Mouse (Mus musculus) MEL (cell line): ENCODE results near the gene Slmap.
"Not testable (repeated sequence)": the region's sequence is repeated elsewhere in the genome, so short reads cannot be mapped to it uniquely, and the experiment has no call there.

Experiments
- CHD2 ChIP-seq: IDR thresholded peaks from 2 replicates; pipeline ENCODE4 v1.6.1; 2011; ENCODE audit warnings: low read length, improper control_type of control experiment
- CTCF ChIP-seq, 3 experiments: IDR thresholded peaks in 2 of 3; conservative IDR thresholded peaks in 1 of 3; 2 replicates each; pipeline ENCODE4 v1.5.1; 2011 to 2012; ENCODE audit warnings: low read length in 3 of 3, low read depth in 2 of 3, mild to moderate bottlenecking in 2 of 3, improper control_type of control experiment in 1 of 3, inconsistent platforms in 1 of 3, mixed read lengths in 1 of 3, moderate library complexity in 1 of 3; ENCODE audit not compliant: control insufficient read depth in 1 of 3, insufficient read depth in 1 of 3, poor library complexity in 1 of 3, severe bottlenecking in 1 of 3
- EP300 ChIP-seq, 2 experiments: IDR thresholded peaks; 2 replicates each; pipeline ENCODE4 v1.6.1; 2011; ENCODE audit warnings: improper control_type of control experiment in 2 of 2, low read length in 2 of 2, low read depth in 1 of 2, mild to moderate bottlenecking in 1 of 2
- GABPA ChIP-seq: IDR thresholded peaks from 2 replicates; pipeline ENCODE4 v1.6.1; 2012; ENCODE audit warnings: low read depth, mild to moderate bottlenecking, inconsistent platforms, low read length, improper control_type of control experiment, moderate library complexity
- MXI1 ChIP-seq: IDR thresholded peaks from 2 replicates; pipeline ENCODE4 v1.6.1; 2011; ENCODE audit warnings: mild to moderate bottlenecking, low read depth, low read length, improper control_type of control experiment
- POLR2A ChIP-seq, 2 experiments: IDR thresholded peaks; 2 replicates each; pipeline ENCODE4 v1.6.1; 2011 to 2012; ENCODE audit warnings: low read length in 2 of 2, mild to moderate bottlenecking in 2 of 2, control low read depth in 1 of 2, improper control_type of control experiment in 1 of 2, low read depth in 1 of 2, moderate library complexity in 1 of 2; ENCODE audit not compliant: control insufficient read depth in 1 of 2, insufficient read depth in 1 of 2, poor library complexity in 1 of 2
- POLR2AphosphoS5 ChIP-seq: IDR thresholded peaks from 2 replicates; pipeline ENCODE4 v1.6.1; 2012; ENCODE audit warnings: low read depth, borderline replicate concordance, mild to moderate bottlenecking, inconsistent platforms, low read length, moderate library complexity, mixed read lengths
- SMC3 ChIP-seq: IDR thresholded peaks from 2 replicates; pipeline ENCODE4 v1.6.1; 2011; ENCODE audit warnings: low read depth, low read length, improper control_type of control experiment
- ZMIZ1 ChIP-seq: IDR thresholded peaks from 2 replicates; pipeline ENCODE4 v1.6.1; 2012; ENCODE audit warnings: low read depth, mild to moderate bottlenecking, inconsistent platforms, low read length, improper control_type of control experiment, moderate library complexity

- not testable (repeated sequence) for TF ChIP-seq POLR2AphosphoS5; GABPA; CHD2; MXI1; SMC3; POLR2A (IDR thresholded peaks at IDR 0.05; ENCODE audit: control insufficient read depth in 1 of 2, insufficient read depth in 1 of 2, low read depth in 1 of 2, low read length in 2 of 2, poor library complexity in 1 of 2); CTCF (IDR thresholded peaks at IDR 0.05 in 2 of 3, conservative IDR thresholded peaks at IDR 0.05 in 1 of 3; ENCODE audit: control insufficient read depth in 1 of 3, insufficient read depth in 1 of 3, low read depth in 2 of 3, low read length in 3 of 3, poor library complexity in 1 of 3, severe bottlenecking in 1 of 3); EP300 (IDR thresholded peaks at IDR 0.05; ENCODE audit: low read depth in 1 of 2, low read length in 2 of 2); ZMIZ1
These were observed 18.5 kb downstream of the Slmap start for GRCm38 (mm10) chr14:26516232-26516631.
